Mouse (Mus musculus): ENCODE measurements around the gene Fam78a.

DNA sequence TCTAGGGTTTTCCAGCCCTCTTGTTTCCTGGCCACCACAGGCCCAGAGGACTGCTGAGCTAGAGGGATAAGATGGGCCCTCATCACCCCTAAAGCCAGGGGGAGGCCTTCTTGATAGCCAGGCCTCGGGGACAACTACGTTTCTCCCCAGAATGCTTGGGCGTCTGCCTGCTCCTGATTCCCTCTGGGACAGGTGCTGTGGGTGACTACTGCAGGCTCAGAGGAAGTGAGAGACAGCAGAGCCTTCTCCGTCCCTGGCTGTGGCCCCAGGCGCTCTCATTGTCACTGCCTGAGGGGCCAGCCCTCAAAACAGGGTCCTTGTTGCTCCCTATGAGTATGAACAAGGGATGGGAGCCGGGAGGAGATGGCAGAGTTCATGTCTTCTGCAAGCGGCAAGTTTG lies 21.3 kb upstream of the Fam78a start:
- TF ChIP-seq POLR2A (IDR thresholded peaks at IDR 0.05; ENCODE audit: control insufficient read depth, extremely low read depth, insufficient read depth, low read length, poor library complexity), result no peak
- no peak for TF ChIP-seq CTCF (IDR thresholded peaks at IDR 0.05; ENCODE audit: borderline replicate concordance, control insufficient read depth, extremely low read depth, insufficient read depth, low read length, poor library complexity)
